Mouse (Mus musculus): ENCODE measurements around the gene Grb2.

DNA sequence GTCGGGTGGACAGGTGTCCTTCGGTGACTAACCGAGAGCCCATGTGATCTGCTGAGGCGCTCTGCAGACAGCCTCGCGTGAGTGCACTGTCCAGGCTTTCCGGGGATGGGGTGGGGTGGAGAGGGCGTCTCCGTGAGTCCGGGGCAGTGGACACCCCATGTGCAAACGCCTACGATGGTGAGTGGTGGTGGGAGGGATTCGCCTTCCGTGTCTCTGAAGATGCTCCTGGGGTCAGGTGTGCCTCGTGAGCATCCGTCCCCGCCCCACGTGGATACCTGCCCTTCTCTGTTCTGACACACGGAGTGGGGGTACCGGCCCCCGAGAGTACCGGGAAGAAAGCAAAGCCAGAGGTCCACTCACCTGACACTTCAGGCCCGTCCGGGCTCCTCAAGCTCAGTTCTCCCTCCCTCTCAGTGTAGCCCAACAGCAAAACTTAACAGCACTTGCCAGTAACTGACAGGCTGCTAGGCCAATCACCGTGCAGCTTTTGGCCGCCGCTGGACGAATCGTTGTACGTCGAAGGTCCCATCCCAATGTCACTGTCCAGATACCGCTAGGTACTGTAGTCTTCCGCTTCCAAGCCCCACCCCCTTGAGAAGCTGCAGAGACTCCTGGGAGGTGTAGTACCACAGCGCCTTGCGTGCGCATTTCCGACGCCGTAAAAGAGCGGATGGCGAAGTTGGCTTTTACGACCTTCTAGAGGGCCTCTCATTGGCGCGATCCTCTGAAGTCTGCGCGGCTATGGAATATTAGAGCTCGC lies 80.5 kb downstream of the Grb2 start, which contains the start of gene Slc25a19:
- TF ChIP-seq CTCF (conservative IDR thresholded peaks at IDR 0.05; ENCODE audit: insufficient read depth, insufficient read length, low read depth, low read length), result no peak
- peak; percentile 84 for TF ChIP-seq POLR2A (IDR thresholded peaks at IDR 0.05; ENCODE audit: low read depth, low read length)
